Mouse (Mus musculus) spleen, adult 2 months (tissue): ENCODE data around the gene Zmynd15. TPM values are rescaled to one million over a fixed set of nuclear protein-coding genes. Genes with fewer than 3 reads are reported as not detected.
A peak's percentile ranks its signal among the peaks of the same experiment; 100 is the strongest.

ENCODE experiments used
- DNase-seq, 2 experiments: peaks; one replicate each; pipeline versions ENCODE4 v3.0.0 to v3.0.0-alpha.2; 2012 to 2021; ENCODE audit warnings: low spot score in 2 of 2, low read depth in 1 of 2
- H3K27ac ChIP-seq: fragments of 200-500 bp; 2 replicates; pipeline ENCODE4 v1.5.1; 2012; ENCODE audit warnings: low read length, inconsistent platforms; ENCODE audit not compliant: insufficient read depth
- H3K27me3 ChIP-seq: fragments of 200-500 bp; 2 replicates; pipeline ENCODE4 v1.6.1; 2012; ENCODE audit warnings: mild to moderate bottlenecking, moderate library complexity, low read length, inconsistent platforms; ENCODE audit not compliant: control insufficient read depth, insufficient read depth
- H3K36me3 ChIP-seq: fragments of 200-500 bp; 2 replicates; pipeline ENCODE4 v1.6.1; 2012; ENCODE audit warnings: mild to moderate bottlenecking, low read length, inconsistent platforms; ENCODE audit not compliant: control insufficient read depth, insufficient read depth
- H3K4me1 ChIP-seq: fragments of 200-500 bp; 2 replicates; pipeline ENCODE4 v1.6.1; 2011; ENCODE audit warnings: inconsistent platforms; ENCODE audit not compliant: control insufficient read depth, insufficient read depth, insufficient read length
- H3K4me3 ChIP-seq: fragments of 200-500 bp; 2 replicates; pipeline ENCODE4 v1.5.1; 2011; ENCODE audit warnings: mild to moderate bottlenecking, inconsistent platforms; ENCODE audit not compliant: insufficient read depth, insufficient read length; ENCODE audit errors: extremely low read depth
- CTCF ChIP-seq: fragments of 200-500 bp; IDR thresholded peaks from 2 replicates; pipeline ENCODE4 v1.5.1; 2011; ENCODE audit warnings: mild to moderate bottlenecking, inconsistent platforms; ENCODE audit not compliant: insufficient read depth, insufficient read length, insufficient replicate concordance; ENCODE audit errors: extremely low read depth
- POLR2A ChIP-seq: fragments of 200-500 bp; IDR thresholded peaks from 2 replicates; pipeline ENCODE4 v1.6.1; 2011; ENCODE audit warnings: low read depth, low read length, inconsistent platforms
- WGBS: fragments of 180-500 bp; shearing (Covaris S2); methylation state at CpG from one replicate; pipeline ENCODE4 v1.1.7; 2018; 5-methylcytosine and 5-hydroxymethylcytosine counted together
- polyA plus RNA-seq: library from polyadenylated mRNA; depleted of rRNA; stranded (reverse); fragments of >200 nt; gene quantifications from 2 replicates; pipeline ENCODE4 v1.2.3, GENCODE M21; 2012

Zmynd15 gene
- polyA plus RNA-seq, 1 experiment: 10.5 TPM

- 80% methylated on average over 3 of the region's 3 CpGs for WGBS
- no peak for DNase-seq
- TF ChIP-seq CTCF (no peak), POLR2A (no peak)
- Histone ChIP-seq H3K4me3 (no peak overlapping the region), H3K27ac (no peak overlapping the region), H3K27me3 (no peaks in the 10 kb centered on the region), H3K36me3 (no peaks in the 10 kb centered on the region), H3K4me1 (no peaks in the 10 kb centered on the region)
These were observed 42.8 kb downstream of the Zmynd15 start for GRCm38 (mm10) chr11:70502018-70502417.

- WGBS: 52% methylated on average over 9 of the region's 9 CpGs
- H3K27ac ChIP-seq: no peak within 1 kb of the TSS
- H3K27me3 ChIP-seq: no peaks in the 10 kb centered on the region
- H3K36me3 ChIP-seq: no peaks in the 10 kb centered on the region
- no peak for DNase-seq
- H3K4me1 ChIP-seq: no peaks in the 10 kb centered on the region
- H3K4me3 ChIP-seq: no peak within 1 kb of the TSS
- TF ChIP-seq POLR2A (no peak), CTCF (no peak)
These were observed 45.7 kb downstream of the Zmynd15 start, which contains the start of gene Tm4sf5 for GRCm38 (mm10) chr11:70504970-70505369. Gene Tm4sf5 (plus strand): TSS chr11:70505244.

- Histone ChIP-seq H3K27me3 (no peaks in the 10 kb centered on the region), H3K36me3 (no peaks in the 10 kb centered on the region), H3K27ac (no peak overlapping the region), H3K4me1 (no peaks in the 10 kb centered on the region), H3K4me3 (no peak overlapping the region)
- peak; percentile 55 to 79 for DNase-seq
- WGBS: 25% methylated on average over 4 of the region's 4 CpGs
- TF ChIP-seq POLR2A: no peak
- TF ChIP-seq CTCF: peak; percentile 54; the same call in 1 of the 2 replicates
These were observed 47.2 kb downstream of the Zmynd15 start for GRCm38 (mm10) chr11:70506385-70506784.

- H3K36me3 ChIP-seq: no peaks in the 10 kb centered on the region
- H3K4me3 ChIP-seq: no peak overlapping the region
- TF ChIP-seq POLR2A (no peak), CTCF (no peak)
- no peaks in the 10 kb centered on the region for H3K27me3 ChIP-seq
- no peaks in the 10 kb centered on the region for H3K4me1 ChIP-seq
- DNase-seq: no peak
- no peak overlapping the region for H3K27ac ChIP-seq
- 75% methylated on average over 7 of the region's 7 CpGs for WGBS
These were observed 47.8 kb downstream of the Zmynd15 start for GRCm38 (mm10) chr11:70506962-70507515.

- 15% methylated on average over 19 of the region's 19 CpGs for WGBS
- Histone ChIP-seq H3K27me3 (no peaks in the 10 kb centered on the region), H3K4me3 (no peak overlapping the region), H3K27ac (no peak overlapping the region), H3K4me1 (no peaks in the 10 kb centered on the region), H3K36me3 (no peaks in the 10 kb centered on the region)
- DNase-seq: peak; percentile 52 to 57
- peak; percentile 74; the same call in 1 of the 2 replicates for TF ChIP-seq CTCF
- no peak for TF ChIP-seq POLR2A
These were observed 50.7 kb downstream of the Zmynd15 start for GRCm38 (mm10) chr11:70509753-70510564.

- Histone ChIP-seq H3K4me1 (no peaks in the 10 kb centered on the region), H3K4me3 (no peak overlapping the region), H3K27ac (no peak overlapping the region), H3K27me3 (no peaks in the 10 kb centered on the region), H3K36me3 (no peaks in the 10 kb centered on the region)
- DNase-seq: no peak
- TF ChIP-seq CTCF (no peak), POLR2A (no peak)
- 89% methylated on average over 2 of the region's 2 CpGs for WGBS
These were observed 52.0 kb downstream of the Zmynd15 start for GRCm38 (mm10) chr11:70511242-70511641.

DNA sequence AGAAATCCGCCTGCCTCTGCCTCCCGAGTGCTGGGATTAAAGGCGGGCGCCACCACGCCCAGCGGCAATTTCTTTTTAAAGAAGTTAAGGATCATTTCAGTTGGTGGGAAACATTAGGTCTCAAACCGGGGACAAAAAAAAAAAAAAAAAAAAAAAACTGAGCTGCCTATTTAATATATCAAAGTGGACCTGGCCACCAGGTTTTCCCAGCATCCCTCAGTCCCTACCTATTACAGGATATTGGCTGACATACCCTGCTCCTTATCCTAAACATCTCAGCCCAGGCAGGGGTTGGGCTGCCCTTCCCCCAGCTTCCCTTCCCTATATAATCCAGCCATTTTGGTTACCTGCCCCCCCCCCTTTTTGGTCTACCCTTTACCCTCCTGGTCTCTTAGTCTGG lies 52.6 kb downstream of the Zmynd15 start:
- Histone ChIP-seq H3K27ac (no peak overlapping the region), H3K4me1 (no peaks in the 10 kb centered on the region), H3K4me3 (no peak overlapping the region), H3K36me3 (no peaks in the 10 kb centered on the region), H3K27me3 (no peaks in the 10 kb centered on the region)
- WGBS: 94% methylated on average over 7 of the region's 7 CpGs
- no peak for TF ChIP-seq CTCF
- TF ChIP-seq POLR2A: no peak
- DNase-seq: no peak
